Mouse (Mus musculus): ENCODE measurements around the gene Kif2c. TPM values are rescaled to one million over a fixed set of nuclear protein-coding genes. Genes with fewer than 3 reads are reported as not detected.

The Kif2c gene
- polyA plus RNA-seq, 1 experiment from 2014 or later, result 44.3 TPM

GRCm38 (mm10) chr4:117117931-117118330 lies 64.5 kb downstream of the Kif2c start:
- H3K9ac ChIP-seq (ENCODE audit: low read length), result no peak overlapping the region
- H3K36me3 ChIP-seq (ENCODE audit: control insufficient read depth, insufficient read depth, low read length), result no peaks in the 10 kb centered on the region
- peaks cover 15% of the 10 kb centered on the region for H3K4me1 ChIP-seq (ENCODE audit: control insufficient read depth, insufficient read depth, low read length)
- no peak overlapping the region for H3K4me3 ChIP-seq (replicated peaks; ENCODE audit: low read length)
- 90% methylated on average over 7 of the region's 7 CpGs for WGBS
- H3K4me2 ChIP-seq (ENCODE audit: low read depth, low read length), result no peak overlapping the region
- no peaks in the 10 kb centered on the region for H3K27me3 ChIP-seq (ENCODE audit: control insufficient read depth, insufficient read depth, low read length)
- ATAC-seq (ENCODE audit: insufficient read depth, low FRiP score), result no peak
- H3K27ac ChIP-seq (ENCODE audit: low read length), result no peak overlapping the region
- no peaks in the 10 kb centered on the region for H3K9me3 ChIP-seq (replicated peaks; ENCODE audit: control insufficient read depth, low read length)

GRCm38 (mm10) chr4:117115592-117115991 lies 66.8 kb downstream of the Kif2c start:
- no peak overlapping the region for H3K9ac ChIP-seq (ENCODE audit: low read length)
- H3K27me3 ChIP-seq (ENCODE audit: control insufficient read depth, insufficient read depth, low read length), result no peaks in the 10 kb centered on the region
- WGBS, result 83% methylated on average over 5 of the region's 5 CpGs
- H3K36me3 ChIP-seq (ENCODE audit: control insufficient read depth, insufficient read depth, low read length), result no peaks in the 10 kb centered on the region
- H3K4me2 ChIP-seq (ENCODE audit: low read depth, low read length), result no peak overlapping the region
- H3K4me1 ChIP-seq (ENCODE audit: control insufficient read depth, insufficient read depth, low read length), result peaks cover 5% of the 10 kb centered on the region
- no peak for ATAC-seq (ENCODE audit: insufficient read depth, low FRiP score)
- no peaks in the 10 kb centered on the region for H3K9me3 ChIP-seq (replicated peaks; ENCODE audit: control insufficient read depth, low read length)
- no peak overlapping the region for H3K27ac ChIP-seq (ENCODE audit: low read length)
- no peak overlapping the region for H3K4me3 ChIP-seq (replicated peaks; ENCODE audit: low read length)

- 86% methylated on average over 1 of the region's 1 CpGs for WGBS
- no peaks in the 10 kb centered on the region for H3K9me3 ChIP-seq (replicated peaks; ENCODE audit: control insufficient read depth, low read length)
- no peak overlapping the region for H3K27ac ChIP-seq (ENCODE audit: low read length)
These were observed 69.2 kb downstream of the Kif2c start for GRCm38 (mm10) chr4:117113237-117113636.

GRCm38 (mm10) chr4:117110985-117111384 lies 71.5 kb downstream of the Kif2c start:
- no peaks in the 10 kb centered on the region for H3K9me3 ChIP-seq (replicated peaks; ENCODE audit: control insufficient read depth, low read length)
- no peak overlapping the region for H3K9ac ChIP-seq (ENCODE audit: low read length)
- H3K4me2 ChIP-seq (ENCODE audit: low read depth, low read length), result no peak overlapping the region
- H3K27me3 ChIP-seq (ENCODE audit: control insufficient read depth, insufficient read depth, low read length), result no peaks in the 10 kb centered on the region
- H3K27ac ChIP-seq (ENCODE audit: low read length), result no peak overlapping the region
- H3K36me3 ChIP-seq (ENCODE audit: control insufficient read depth, insufficient read depth, low read length), result peaks cover 3% of the 10 kb centered on the region; the same call in 1 of the 2 replicates
- 92% methylated on average over 11 of the region's 11 CpGs for WGBS
- no peak for ATAC-seq (ENCODE audit: insufficient read depth, low FRiP score)
- no peaks in the 10 kb centered on the region for H3K4me1 ChIP-seq (ENCODE audit: control insufficient read depth, insufficient read depth, low read length)
- no peak overlapping the region for H3K4me3 ChIP-seq (replicated peaks; ENCODE audit: low read length)

More at GRCm38 (mm10) chr4:117113237-117113636, 69.2 kb downstream of the Kif2c start:
- Histone ChIP-seq H3K9ac (ENCODE audit: low read length) (no peak overlapping the region), H3K4me2 (ENCODE audit: low read depth, low read length) (no peak overlapping the region), H3K4me1 (ENCODE audit: control insufficient read depth, insufficient read depth, low read length) (no peaks in the 10 kb centered on the region), H3K4me3 (replicated peaks; ENCODE audit: low read length) (no peak overlapping the region), H3K36me3 (ENCODE audit: control insufficient read depth, insufficient read depth, low read length) (no peaks in the 10 kb centered on the region), H3K27me3 (ENCODE audit: control insufficient read depth, insufficient read depth, low read length) (no peaks in the 10 kb centered on the region)
- no peak for ATAC-seq (ENCODE audit: insufficient read depth, low FRiP score)

- Histone ChIP-seq H3K27me3 (ENCODE audit: control insufficient read depth, insufficient read depth, low read length) (no peaks in the 10 kb centered on the region), H3K4me2 (ENCODE audit: low read depth, low read length) (no peak overlapping the region), H3K9ac (ENCODE audit: low read length) (no peak overlapping the region), H3K27ac (ENCODE audit: low read length) (no peak overlapping the region), H3K36me3 (ENCODE audit: control insufficient read depth, insufficient read depth, low read length) (peaks cover 3% of the 10 kb centered on the region; the same call in 1 of the 2 replicates), H3K9me3 (replicated peaks; ENCODE audit: control insufficient read depth, low read length) (no peaks in the 10 kb centered on the region), H3K4me3 (replicated peaks; ENCODE audit: low read length) (no peak overlapping the region), H3K4me1 (ENCODE audit: control insufficient read depth, insufficient read depth, low read length) (no peaks in the 10 kb centered on the region)
- 91% methylated on average over 13 of the region's 13 CpGs for WGBS
- ATAC-seq (ENCODE audit: insufficient read depth, low FRiP score), result no peak
These were observed 72.2 kb downstream of the Kif2c start for GRCm38 (mm10) chr4:117110249-117110648.

Small RNAs within 50 kb of the gene (microRNA-seq; reads per million reads assigned to microRNA genes)
- not detected for gene Gm22398

Other genes starting within 250 kb of the Kif2c start
- 77.5 and 84.2 TPM in 2 replicates for gene Urod, start 188.2 kb downstream of the Kif2c start, polyA plus RNA-seq (2015; fragmentation: Nextera tagmentation; extraction: Ambion mirVana)
- 6.9 and 8.3 TPM in 2 replicates for gene Hectd3, start 187.3 kb downstream of the Kif2c start, polyA plus RNA-seq (2015; fragmentation: Nextera tagmentation; extraction: Ambion mirVana)
- 35.6 and 36.3 TPM in 2 replicates for gene Eif2b3, start 163.2 kb downstream of the Kif2c start, polyA plus RNA-seq (2015; fragmentation: Nextera tagmentation; extraction: Ambion mirVana)
- 7.0 and 7.3 TPM in 2 replicates for gene Ptch2, start 86.6 kb downstream of the Kif2c start, polyA plus RNA-seq (2015; fragmentation: Nextera tagmentation; extraction: Ambion mirVana)
- gene Btbd19, start 56.9 kb downstream of the Kif2c start, polyA plus RNA-seq (2015; fragmentation: Nextera tagmentation; extraction: Ambion mirVana), result 6.5 and 6.6 TPM in 2 replicates
- 0.22 TPM in 1 of 2 replicates, not detected in the other for gene Tctex1d4, start 55.8 kb downstream of the Kif2c start, polyA plus RNA-seq (2015; fragmentation: Nextera tagmentation; extraction: Ambion mirVana)
- gene Plk3, start 48.7 kb downstream of the Kif2c start, polyA plus RNA-seq (2015; fragmentation: Nextera tagmentation; extraction: Ambion mirVana), result 3.4 and 5.0 TPM in 2 replicates
- 671 and 829 TPM in 2 replicates for gene Rps8, start 26.4 kb downstream of the Kif2c start, polyA plus RNA-seq (2015; fragmentation: Nextera tagmentation; extraction: Ambion mirVana)
- gene Tmem53, start 69.3 kb upstream of the Kif2c start, polyA plus RNA-seq (2015; fragmentation: Nextera tagmentation; extraction: Ambion mirVana), result 14.2 and 14.6 TPM in 2 replicates
- gene Armh1, start 69.5 kb upstream of the Kif2c start, polyA plus RNA-seq (2015; fragmentation: Nextera tagmentation; extraction: Ambion mirVana), result 0.32 and 0.61 TPM in 2 replicates